Mouse (Mus musculus): Measurements from ENCODE around the gene Zfp799.

DNA sequence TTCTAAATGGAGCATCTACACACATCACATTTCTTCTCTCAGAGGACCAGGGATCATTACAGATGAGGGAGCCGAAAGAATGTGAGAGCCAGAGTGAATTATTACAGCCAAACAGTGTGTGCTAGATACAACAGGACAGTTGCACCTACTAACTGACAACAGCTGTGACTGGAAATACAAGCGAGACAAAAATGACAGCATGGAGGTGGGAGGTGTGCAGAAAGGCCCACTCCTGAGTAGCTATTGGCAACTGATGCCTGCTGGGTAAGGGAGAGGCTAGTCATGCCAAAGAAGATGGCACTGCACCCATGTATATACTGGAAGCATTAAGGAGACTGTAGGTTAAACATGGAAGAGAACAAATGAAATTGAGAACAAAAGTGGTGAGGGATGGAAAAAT, 63.6 kb downstream of the Zfp799 start:
- no peak for TF ChIP-seq POLR2A (IDR thresholded peaks at IDR 0.05; ENCODE audit: borderline replicate concordance, extremely low read depth, low read depth, low read length)
- TF ChIP-seq CTCF (IDR thresholded peaks at IDR 0.05; ENCODE audit: insufficient read depth, low read length), result no peak

Measured in lung, adult 2 months (tissue).